Mouse (Mus musculus) embryonic facial prominence, embryonic 14.5 days (tissue): ENCODE measurements around the gene Pitpna. TPM values are rescaled to one million over a fixed set of nuclear protein-coding genes. Genes with fewer than 3 reads are reported as not detected.

Experiments
- ATAC-seq: fragments of 200-750 bp; cut with Nextera tagmentation; 2 replicates; pipeline ENCODE4 v1.8.0; 2017; ENCODE audit warnings: low read depth, moderate number of reproducible peaks, moderate TSS enrichment
- DNase-seq: peaks from one replicate; pipeline ENCODE4 v3.0.0-alpha.2; 2015; ENCODE audit warnings: low spot score
- H3K27ac ChIP-seq: fragments of 300-500 bp; sonication (generic); replicated peaks from 2 replicates; pipeline ENCODE4 v1.5.1; 2014; ENCODE audit warnings: low read depth, mild to moderate bottlenecking, low read length, moderate library complexity
- H3K27me3 ChIP-seq: fragments of 300-500 bp; sonication (generic); replicated peaks from 2 replicates; pipeline ENCODE4 v1.6.1; 2014; ENCODE audit warnings: low read length; ENCODE audit not compliant: control insufficient read depth, insufficient read depth
- H3K36me3 ChIP-seq: fragments of 300-500 bp; sonication (generic); 2 replicates; pipeline ENCODE4 v1.6.1; 2014; ENCODE audit warnings: low read length, mixed read lengths; ENCODE audit not compliant: control insufficient read depth, insufficient read depth
- H3K4me1 ChIP-seq: fragments of 300-500 bp; sonication (generic); 2 replicates; pipeline ENCODE4 v1.6.1; 2014; ENCODE audit warnings: antibody characterized with exemption, low read length; ENCODE audit not compliant: control insufficient read depth, insufficient read depth
- H3K4me2 ChIP-seq: fragments of 300-500 bp; sonication (generic); 2 replicates; pipeline ENCODE4 v1.6.1; 2014; ENCODE audit warnings: low read depth, mild to moderate bottlenecking, low read length, moderate library complexity, mixed read lengths
- H3K4me3 ChIP-seq: fragments of 300-500 bp; sonication (generic); 2 replicates; pipeline ENCODE4 v1.5.1; 2014; ENCODE audit warnings: low read depth, mild to moderate bottlenecking, low read length
- H3K9ac ChIP-seq: fragments of 300-500 bp; sonication (generic); 2 replicates; pipeline ENCODE4 v1.6.1; 2014; ENCODE audit warnings: low read depth, mild to moderate bottlenecking, low read length, moderate library complexity, mixed read lengths
- H3K9me3 ChIP-seq: fragments of 300-500 bp; sonication (generic); 2 replicates; pipeline ENCODE4 v1.6.1; 2016; ENCODE audit warnings: low read length; ENCODE audit not compliant: control insufficient read depth
- WGBS: fragments of 180-500 bp; shearing (Covaris S2); extraction: QIAGEN DNeasy Blood & Tissue Kit; methylation state at CpG from one replicate; pipeline ENCODE4 v1.1.7; 2014; 5-methylcytosine and 5-hydroxymethylcytosine counted together
- polyA plus RNA-seq: library from polyadenylated mRNA; unstranded; fragments of >200 nt; fragmentation: Nextera tagmentation; extraction: Ambion mirVana; gene quantifications from 2 replicates; pipeline ENCODE4 v1.2.1, GENCODE M21; 2014

The Pitpna gene
- polyA plus RNA-seq, 1 experiment from 2014 or later = 86.3 TPM

DNA sequence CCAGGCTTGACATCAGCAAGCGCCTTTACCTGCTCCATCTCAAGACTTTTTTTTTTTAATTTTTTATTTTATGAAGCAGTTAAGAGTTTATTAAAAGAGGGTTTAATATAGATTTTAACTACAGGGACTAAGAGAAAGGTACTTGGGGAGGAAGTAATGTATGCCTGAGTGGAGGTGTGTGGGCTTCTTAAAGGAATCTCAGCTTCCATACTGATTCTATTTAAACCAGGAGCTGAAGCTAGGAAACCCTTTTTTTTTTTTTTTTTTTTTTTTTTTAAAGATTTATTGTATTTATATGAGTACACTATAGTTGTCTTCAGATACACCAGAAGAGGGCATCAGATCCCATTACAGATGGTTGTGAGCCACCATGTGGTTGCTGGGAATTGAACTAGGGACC is 26.9 kb downstream of the Pitpna start:
- ATAC-seq (no peak), DNase-seq (no peak)
- Histone ChIP-seq H3K9me3 (no peaks in the 10 kb centered on the region), H3K36me3 (peaks cover 79% of the 10 kb centered on the region), H3K27ac (no peak overlapping the region), H3K4me2 (no peak overlapping the region), H3K4me1 (no peaks in the 10 kb centered on the region), H3K4me3 (no peak overlapping the region), H3K9ac (no peak overlapping the region), H3K27me3 (no peaks in the 10 kb centered on the region)
- 98% methylated on average over 1 of the region's 1 CpGs for WGBS

- H3K9ac ChIP-seq = no peak overlapping the region
- H3K36me3 ChIP-seq = peaks cover 79% of the 10 kb centered on the region
- no peak overlapping the region for H3K4me3 ChIP-seq
- H3K4me1 ChIP-seq = no peaks in the 10 kb centered on the region
- H3K27ac ChIP-seq = no peak overlapping the region
- DNase-seq (no peak), ATAC-seq (no peak)
- H3K9me3 ChIP-seq = no peaks in the 10 kb centered on the region
- no peak overlapping the region for H3K4me2 ChIP-seq
- WGBS = 86% methylated on average over 2 of the region's 2 CpGs
- H3K27me3 ChIP-seq = no peaks in the 10 kb centered on the region
Observed at GRCm38 (mm10) chr11:75615556-75615955, 27.7 kb downstream of the Pitpna start.

GRCm38 (mm10) chr11:75619133-75619532 is 31.2 kb downstream of the Pitpna start:
- no peaks in the 10 kb centered on the region for H3K4me1 ChIP-seq
- no peak overlapping the region for H3K4me2 ChIP-seq
- no peaks in the 10 kb centered on the region for H3K9me3 ChIP-seq
- DNase-seq = no peak
- no peak overlapping the region for H3K4me3 ChIP-seq
- H3K27me3 ChIP-seq = no peaks in the 10 kb centered on the region
- no peak for ATAC-seq
- H3K36me3 ChIP-seq = peaks cover 68% of the 10 kb centered on the region
- H3K27ac ChIP-seq = no peak overlapping the region
- 86% methylated on average over 5 of the region's 5 CpGs for WGBS
- no peak overlapping the region for H3K9ac ChIP-seq

DNA sequence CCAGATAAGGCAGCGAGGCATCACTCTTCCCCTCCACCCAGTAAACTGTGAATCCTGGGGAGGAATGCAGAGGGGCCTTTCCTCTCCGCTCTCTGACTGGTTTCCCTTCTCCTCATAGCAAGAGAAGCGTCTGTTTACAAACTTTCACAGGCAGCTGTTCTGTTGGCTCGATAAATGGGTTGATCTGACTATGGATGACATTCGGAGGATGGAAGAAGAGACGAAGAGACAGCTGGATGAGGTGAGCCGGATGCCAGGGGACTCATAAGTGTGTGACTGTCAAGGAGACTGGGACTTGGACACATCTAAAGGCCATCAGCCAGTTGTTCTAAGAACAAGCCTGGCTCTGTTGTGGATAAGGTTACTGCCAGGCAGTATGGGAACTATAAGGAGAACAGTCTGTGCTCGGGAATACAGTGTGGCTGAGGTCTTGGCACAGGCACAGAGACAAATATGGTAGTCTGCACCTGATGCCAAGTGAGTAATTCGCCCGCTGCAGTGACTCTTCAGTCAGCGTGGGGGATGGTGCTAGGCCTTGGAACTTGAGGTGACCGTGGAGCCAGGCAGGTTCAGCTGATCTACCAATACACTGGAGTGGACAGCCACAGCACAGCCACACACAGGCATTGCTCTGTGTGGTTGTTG is 32.4 kb downstream of the Pitpna start:
- Histone ChIP-seq H3K27ac (no peak overlapping the region), H3K36me3 (peaks cover 66% of the 10 kb centered on the region), H3K4me3 (no peak overlapping the region), H3K27me3 (no peaks in the 10 kb centered on the region), H3K9ac (no peak overlapping the region), H3K4me2 (no peak overlapping the region), H3K4me1 (no peaks in the 10 kb centered on the region), H3K9me3 (no peaks in the 10 kb centered on the region)
- 90% methylated on average over 12 of the region's 12 CpGs for WGBS
- ATAC-seq (0 out of 2 replicates have a peak, but pooled peaks have one; percentile 15), DNase-seq (no peak)

GRCm38 (mm10) chr11:75621426-75621825 is 33.5 kb downstream of the Pitpna start:
- H3K4me2 ChIP-seq = no peak overlapping the region
- no peaks in the 10 kb centered on the region for H3K27me3 ChIP-seq
- 91% methylated on average over 2 of the region's 2 CpGs for WGBS
- DNase-seq (no peak), ATAC-seq (no peak)
- no peak overlapping the region for H3K4me3 ChIP-seq
- no peaks in the 10 kb centered on the region for H3K9me3 ChIP-seq
- peaks cover 71% of the 10 kb centered on the region for H3K36me3 ChIP-seq
- H3K9ac ChIP-seq = no peak overlapping the region
- no peaks in the 10 kb centered on the region for H3K4me1 ChIP-seq
- H3K27ac ChIP-seq = no peak overlapping the region

GRCm38 (mm10) chr11:75622588-75623329 is 34.9 kb downstream of the Pitpna start:
- no peak for ATAC-seq
- Histone ChIP-seq H3K4me2 (no peak overlapping the region), H3K27ac (no peak overlapping the region), H3K36me3 (peaks cover 73% of the 10 kb centered on the region), H3K9ac (no peak overlapping the region; the same call in 1 of the 2 replicates), H3K9me3 (no peaks in the 10 kb centered on the region), H3K27me3 (no peaks in the 10 kb centered on the region), H3K4me1 (no peaks in the 10 kb centered on the region), H3K4me3 (no peak overlapping the region)
- no peak for DNase-seq
- 78% methylated on average over 2 of the region's 2 CpGs for WGBS

DNA sequence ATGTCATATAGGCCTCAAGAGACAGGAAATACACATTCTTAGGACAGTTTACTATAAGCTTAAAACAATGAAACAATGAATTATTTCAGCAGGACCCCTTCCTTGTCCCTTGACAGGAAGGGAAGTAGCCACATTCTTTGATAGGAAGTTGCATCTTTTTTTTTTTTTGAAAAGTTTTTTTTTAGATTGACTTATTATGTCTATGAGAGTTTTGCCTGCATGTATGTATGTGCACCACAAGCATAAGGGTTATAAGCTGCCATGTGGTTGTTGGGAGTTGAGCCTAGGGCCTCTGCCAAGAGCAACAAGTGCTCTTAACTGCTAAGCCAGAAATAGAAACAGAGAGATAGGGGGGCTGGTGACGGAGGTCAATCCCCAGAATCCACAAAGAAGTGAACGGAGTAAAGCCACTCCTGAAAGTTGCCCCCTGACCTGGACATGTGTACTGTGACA is 36.2 kb downstream of the Pitpna start:
- Histone ChIP-seq H3K9ac (no peak overlapping the region), H3K27me3 (no peaks in the 10 kb centered on the region), H3K27ac (peak overlapping the region; percentile 34; the same call in 1 of the 2 replicates), H3K4me2 (no peak overlapping the region), H3K4me3 (no peak overlapping the region), H3K36me3 (peaks cover 78% of the 10 kb centered on the region), H3K4me1 (no peaks in the 10 kb centered on the region), H3K9me3 (no peaks in the 10 kb centered on the region)
- ATAC-seq (no peak), DNase-seq (no peak)
- 58% methylated on average over 2 of the region's 2 CpGs for WGBS

- H3K9me3 ChIP-seq = no peaks in the 10 kb centered on the region
- H3K27me3 ChIP-seq = no peaks in the 10 kb centered on the region
- DNase-seq = no peak
- H3K4me1 ChIP-seq = 0 out of 2 replicates have a peak, but pooled peaks cover 5% of the 10 kb centered on the region
- WGBS = 94% methylated on average over 4 of the region's 4 CpGs
- no peak overlapping the region for H3K27ac ChIP-seq
- no peak for ATAC-seq
- no peak overlapping the region for H3K4me2 ChIP-seq
- peaks cover 61% of the 10 kb centered on the region for H3K36me3 ChIP-seq
- H3K9ac ChIP-seq = no peak overlapping the region
- no peak overlapping the region for H3K4me3 ChIP-seq
Observed at GRCm38 (mm10) chr11:75625820-75626219, 37.9 kb downstream of the Pitpna start.
